Mouse (Mus musculus) liver, adult 10 weeks (tissue): ENCODE data around the gene Ralgps1. TPM values are rescaled to one million over a fixed set of nuclear protein-coding genes. Genes with fewer than 3 reads are reported as not detected.

Experiments used
- polyA plus RNA-seq: library from polyadenylated mRNA; stranded (reverse); fragments of 350-450 nt; fragmentation: Illumina TruSeq; extraction: RNeasy Lipid Tissue Mini Kit (QIAGEN cat#74804); gene quantifications from one replicate; pipeline ENCODE4 v1.2.3, GENCODE M21; 2014; ENCODE audit warnings: low read depth, low replicate concordance

Ralgps1 gene
- 3.6 TPM for polyA plus RNA-seq

DNA sequence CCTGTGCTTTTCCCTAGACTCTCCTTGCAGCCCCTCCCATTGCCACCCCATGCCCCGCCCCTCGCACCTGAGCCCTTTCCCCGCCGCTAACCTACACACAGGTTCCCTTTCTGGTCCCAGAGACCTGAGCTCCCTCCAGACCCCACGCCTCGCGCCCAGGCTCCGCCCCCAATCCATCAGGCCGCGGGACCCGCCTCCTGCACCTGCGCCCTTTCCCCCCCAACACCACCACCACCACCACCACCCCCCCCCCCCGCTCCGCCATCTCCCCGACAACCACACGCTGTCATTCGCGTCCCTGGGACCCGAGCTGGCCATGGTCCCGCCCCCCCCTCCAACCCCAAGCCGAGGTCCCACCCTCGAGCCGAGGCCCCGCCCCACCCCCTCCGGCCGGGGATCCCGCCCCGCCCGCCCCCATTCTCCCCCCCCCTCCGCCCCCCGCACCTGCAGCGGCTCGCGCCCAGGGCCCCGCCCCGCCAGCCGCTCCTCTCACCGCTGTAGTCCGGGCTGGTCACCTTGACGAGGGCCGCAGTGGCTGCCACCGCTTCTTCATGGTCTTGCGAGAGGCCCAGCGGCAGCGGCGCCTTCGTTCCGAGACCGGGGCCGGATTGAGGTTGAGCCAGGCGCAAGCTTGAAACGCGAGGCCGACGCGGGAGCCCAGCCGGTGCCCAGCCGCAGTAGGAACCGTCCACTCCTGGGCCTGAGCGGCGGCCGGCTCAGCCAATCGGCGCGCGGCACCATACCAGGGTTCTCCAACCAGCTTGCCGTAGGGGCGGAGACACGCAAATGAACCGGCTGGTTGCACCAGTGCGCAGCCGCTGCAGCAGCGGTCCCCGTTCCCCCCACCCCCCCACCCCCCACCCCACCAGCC is at the start of gene Ralgps1:
TSS of gene Ralgps1 (minus strand) at position 710 of the 871 bp plus-strand sequence.

DNA sequence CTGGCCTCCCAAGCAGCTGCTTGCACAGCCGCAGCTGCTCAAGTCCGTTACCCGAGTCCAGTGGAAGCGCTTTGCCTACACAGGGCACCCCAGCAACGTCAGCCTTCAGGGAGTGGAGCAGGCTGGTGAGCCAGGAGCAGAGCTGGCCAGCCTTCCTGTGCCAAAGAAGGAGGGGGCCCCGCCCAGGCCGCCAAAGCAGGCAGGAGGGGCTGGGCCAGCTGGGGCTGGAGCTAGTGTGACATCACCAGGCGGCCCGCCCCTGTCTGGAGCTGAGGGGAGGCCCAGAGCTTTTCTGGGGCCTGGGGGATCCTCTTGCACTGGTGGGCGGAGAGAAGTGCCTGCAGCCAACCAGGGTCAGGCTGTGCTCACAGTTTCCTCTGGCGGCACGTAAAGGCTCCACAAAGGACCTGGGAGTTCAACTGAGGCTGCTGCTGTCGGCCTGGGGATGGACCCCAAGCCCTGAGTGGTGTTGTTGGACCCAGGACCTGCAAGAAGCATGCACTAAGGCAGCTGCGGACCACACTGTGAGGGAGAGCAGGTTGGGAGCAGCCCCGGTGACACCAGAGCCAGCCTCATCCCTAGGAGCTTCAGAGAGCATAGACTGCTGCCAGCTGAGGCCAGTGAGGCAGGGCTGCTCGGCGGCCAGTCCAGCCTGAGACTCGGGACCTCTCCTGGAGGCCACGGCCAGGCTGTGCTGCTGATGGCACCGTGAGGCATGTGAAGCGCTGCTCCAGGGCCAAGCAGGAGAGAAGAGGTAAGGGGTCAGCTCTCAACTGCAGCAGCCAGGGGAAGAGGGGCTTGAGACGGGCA is 155.4 kb downstream of the Ralgps1 start, which contains the start of gene Angptl2:
TSS of gene Angptl2 (plus strand) at position 370 of the 810 bp plus-strand sequence.

DNA sequence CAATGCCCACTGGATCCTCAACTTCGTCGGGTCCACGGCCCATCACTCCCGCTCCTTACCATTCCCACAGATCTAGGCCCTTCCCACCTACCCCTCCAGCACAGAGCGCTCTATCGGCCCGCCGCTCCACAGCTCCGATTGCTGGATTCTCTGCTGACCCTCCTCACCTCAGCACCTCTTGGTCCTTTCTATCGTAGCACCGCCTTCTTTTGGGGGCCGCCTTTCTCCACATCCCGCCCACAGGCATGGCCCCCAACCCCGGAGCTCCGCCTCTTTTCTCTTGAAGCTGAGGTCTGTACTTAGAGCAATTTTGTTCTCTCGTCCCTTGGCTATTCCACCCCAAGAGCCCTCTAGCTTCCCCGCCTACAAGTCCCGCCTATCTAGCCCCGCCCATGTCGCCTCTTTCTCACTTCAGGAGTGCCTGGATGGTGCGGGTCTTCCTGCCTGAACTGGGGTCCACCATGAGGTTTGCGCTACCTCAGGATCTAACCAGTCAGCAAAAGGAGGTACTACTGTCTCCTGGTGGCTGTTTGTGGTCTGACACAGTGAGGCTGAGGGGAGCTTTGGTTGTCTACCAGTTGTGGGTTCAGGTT is 239.7 kb downstream of the Ralgps1 start, which contains the start of gene Garnl3:
TSS of gene Garnl3 (minus strand) at position 155 of the 593 bp plus-strand sequence.

Other genes with a start within 250 kb of the Ralgps1 start
- not detected for gene Garnl3, start 239.8 kb downstream of the Ralgps1 start, polyA plus RNA-seq
- 3.3 TPM for gene Angptl2, start 155.4 kb downstream of the Ralgps1 start, polyA plus RNA-seq
- gene Zbtb34, start 59.8 kb upstream of the Ralgps1 start, polyA plus RNA-seq, result 2.8 TPM
- 17.9 TPM for gene Zbtb43, start 97.1 kb upstream of the Ralgps1 start, polyA plus RNA-seq